Mouse (Mus musculus): ENCODE results near the gene Tmem120b. TPM values are rescaled to one million over a fixed set of nuclear protein-coding genes. Genes with fewer than 3 reads are reported as not detected.

The Tmem120b gene
- polyA plus RNA-seq, 1 experiment from 2014 or later, result 10.3 TPM

DNA sequence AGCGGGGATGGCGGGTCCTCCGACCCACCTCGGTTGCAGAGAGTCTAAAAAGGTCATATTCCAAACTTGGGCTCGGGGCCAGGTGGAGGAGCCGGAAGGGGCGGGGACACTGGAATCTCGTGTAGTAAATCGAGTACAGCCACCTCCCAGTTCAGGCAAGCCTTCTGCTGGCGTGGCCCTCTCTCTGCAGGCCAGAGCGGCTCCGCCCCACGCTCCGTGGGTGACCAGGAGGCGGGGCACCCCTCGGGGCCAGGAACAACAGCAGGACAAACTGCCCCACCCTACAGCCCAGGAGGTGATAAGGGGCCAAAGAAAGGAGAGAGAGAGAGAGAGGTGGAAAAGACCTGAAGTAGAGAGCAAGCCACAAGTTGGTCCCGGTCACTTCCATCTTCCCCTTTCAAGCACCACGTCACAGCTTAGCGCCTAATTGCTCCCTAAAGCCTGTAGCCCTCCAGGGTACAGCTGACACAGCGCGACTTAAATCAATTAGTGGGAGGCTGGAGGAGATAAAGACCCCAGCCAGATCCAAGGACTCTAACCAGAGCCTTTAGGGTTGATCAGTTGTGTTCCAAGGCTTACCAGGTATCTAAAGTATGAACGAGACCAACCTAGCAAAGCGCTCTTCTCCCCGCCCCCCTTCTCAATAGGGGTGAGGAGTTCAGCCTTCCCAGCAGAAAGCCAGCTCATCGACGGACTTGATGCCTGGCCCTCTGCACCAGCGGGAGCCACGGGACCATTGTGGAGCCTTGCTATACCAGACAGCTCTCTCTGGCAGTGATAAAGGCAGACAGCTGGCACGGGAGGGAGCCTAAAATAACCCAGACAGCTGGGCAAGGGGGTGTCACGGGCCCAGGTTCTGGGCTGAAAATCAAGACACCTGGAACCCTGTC lies 67.5 kb downstream of the Tmem120b start:
- peaks cover 76% of the 10 kb centered on the region for H3K4me1 ChIP-seq
- H3K4me3 ChIP-seq, result peak overlapping the region; percentile 99
- peak overlapping the region; percentile 100 for H3K27ac ChIP-seq (replicated peaks)
- no peaks in the 10 kb centered on the region for H3K9me3 ChIP-seq (replicated peaks)
- H3K27me3 ChIP-seq (ENCODE audit: low read depth, poor library complexity, severe bottlenecking), result peaks cover 15% of the 10 kb centered on the region
- peaks cover 53% of the 10 kb centered on the region for H3K36me3 ChIP-seq
- 4% methylated on average over 30 of the region's 30 CpGs for WGBS
- peak; percentile 53 for DNase-seq (ENCODE audit: low spot score)

DNA sequence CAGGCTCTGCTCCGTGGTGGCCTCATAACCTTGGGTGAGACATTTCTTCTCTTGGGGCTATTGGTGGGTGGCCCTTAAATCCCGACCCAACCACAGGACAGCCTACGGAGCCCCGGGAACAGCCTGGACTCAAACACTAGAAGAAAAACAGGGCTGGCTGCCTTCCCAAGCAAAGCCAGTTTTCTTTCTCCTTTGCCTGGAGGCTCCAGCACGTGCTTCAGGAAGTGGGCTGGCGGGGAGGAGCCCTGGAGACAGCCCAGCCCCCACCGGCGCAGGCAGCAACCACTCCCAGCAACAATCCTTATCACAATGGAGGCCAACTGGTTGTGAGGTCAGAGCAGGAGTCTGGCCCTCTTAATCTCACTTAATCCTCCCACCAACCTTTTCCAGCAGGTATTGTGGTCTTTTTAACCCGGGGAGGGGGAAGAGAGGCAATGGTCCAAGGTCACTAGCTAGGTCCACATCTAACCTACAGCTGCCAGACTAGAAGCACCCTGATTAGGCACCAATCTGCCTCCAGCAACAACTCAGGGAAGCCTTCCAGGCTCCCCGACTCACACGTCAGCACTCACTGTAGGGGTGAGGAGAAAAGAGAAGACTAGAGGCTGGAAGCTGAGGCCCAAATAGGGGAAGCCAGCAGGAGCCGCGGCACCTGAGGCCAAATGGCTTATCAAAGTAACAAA lies 68.3 kb downstream of the Tmem120b start:
- Histone ChIP-seq H3K4me1 (peaks cover 76% of the 10 kb centered on the region), H3K27ac (replicated peaks) (peak overlapping the region; percentile 100), H3K4me3 (peak overlapping the region; percentile 99), H3K27me3 (ENCODE audit: low read depth, poor library complexity, severe bottlenecking) (peaks cover 7% of the 10 kb centered on the region), H3K9me3 (replicated peaks) (no peaks in the 10 kb centered on the region), H3K36me3 (peaks cover 45% of the 10 kb centered on the region)
- peak; percentile 80 for DNase-seq (ENCODE audit: low spot score)
- WGBS, result under 1% methylated on average over 13 of the region's 13 CpGs

GRCm38 (mm10) chr5:123137044-123137909 lies 69.1 kb downstream of the Tmem120b start:
- DNase-seq (ENCODE audit: low spot score), result peak; percentile 81
- Histone ChIP-seq H3K27me3 (ENCODE audit: low read depth, poor library complexity, severe bottlenecking) (no peaks in the 10 kb centered on the region), H3K4me1 (peaks cover 75% of the 10 kb centered on the region), H3K4me3 (peak overlapping the region; percentile 99), H3K9me3 (replicated peaks) (no peaks in the 10 kb centered on the region), H3K27ac (replicated peaks) (peak overlapping the region; percentile 100), H3K36me3 (peaks cover 40% of the 10 kb centered on the region)
- WGBS, result 1% methylated on average over 20 of the region's 20 CpGs

GRCm38 (mm10) chr5:123137910-123138229 lies 69.7 kb downstream of the Tmem120b start:
- WGBS, result 0% methylated on average over 5 of the region's 6 CpGs
- Histone ChIP-seq H3K36me3 (peaks cover 40% of the 10 kb centered on the region), H3K4me3 (peak overlapping the region; percentile 99), H3K27ac (replicated peaks) (peak overlapping the region; percentile 100), H3K4me1 (peaks cover 70% of the 10 kb centered on the region), H3K27me3 (ENCODE audit: low read depth, poor library complexity, severe bottlenecking) (no peaks in the 10 kb centered on the region), H3K9me3 (replicated peaks) (no peaks in the 10 kb centered on the region)
- DNase-seq (ENCODE audit: low spot score), result no peak

- H3K9me3 ChIP-seq (replicated peaks), result no peaks in the 10 kb centered on the region
- peak overlapping the region; percentile 99 for H3K4me3 ChIP-seq
- H3K27me3 ChIP-seq (ENCODE audit: low read depth, poor library complexity, severe bottlenecking), result no peaks in the 10 kb centered on the region
- under 1% methylated on average over 38 of the region's 40 CpGs for WGBS
- DNase-seq (ENCODE audit: low spot score), result peak; percentile 94
- peaks cover 39% of the 10 kb centered on the region for H3K36me3 ChIP-seq
- H3K27ac ChIP-seq (replicated peaks), result peak overlapping the region; percentile 100
- H3K4me1 ChIP-seq, result peaks cover 70% of the 10 kb centered on the region
Measured at GRCm38 (mm10) chr5:123138230-123138911, 70.2 kb downstream of the Tmem120b start.

DNA sequence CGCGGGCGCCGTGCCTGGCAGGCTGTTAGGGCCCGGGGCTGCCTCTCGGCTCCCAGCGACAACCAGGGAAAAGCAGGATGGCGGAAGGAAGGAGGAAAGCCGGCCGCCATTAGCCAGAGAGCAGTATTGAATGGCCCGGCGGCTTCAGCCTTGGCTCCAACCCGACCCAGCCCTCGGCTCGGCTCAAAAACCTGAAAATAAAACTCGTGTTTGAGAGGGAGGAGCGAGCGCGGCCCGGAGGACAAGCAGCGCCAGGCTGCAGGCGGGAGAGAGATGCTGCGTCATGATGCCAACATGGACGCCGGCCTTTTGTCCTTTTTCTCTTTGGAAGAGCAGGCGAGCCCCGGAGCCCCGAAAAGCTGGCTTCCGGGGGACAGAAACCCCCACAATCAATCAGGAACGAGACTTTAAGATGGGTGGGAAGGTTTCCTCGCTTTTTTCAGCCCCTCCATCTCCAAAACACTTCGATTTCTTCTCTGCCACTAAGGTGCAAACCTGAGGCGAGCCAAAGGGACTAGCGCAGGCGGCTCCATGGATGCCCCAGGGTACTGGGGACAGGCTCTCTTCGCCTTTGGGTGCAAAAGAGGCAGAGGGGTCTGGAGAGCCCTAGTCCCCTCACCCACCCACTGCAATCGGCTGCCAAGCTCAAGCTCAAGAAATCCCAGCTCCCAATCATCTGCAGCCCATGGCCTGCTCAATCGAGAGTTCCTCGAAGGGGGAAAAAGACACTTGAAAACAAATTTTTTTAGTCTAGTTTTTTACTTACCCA lies 70.9 kb downstream of the Tmem120b start:
- DNase-seq (ENCODE audit: low spot score), result peak; percentile 83
- H3K27me3 ChIP-seq (ENCODE audit: low read depth, poor library complexity, severe bottlenecking), result no peaks in the 10 kb centered on the region
- under 1% methylated on average over 39 of the region's 39 CpGs for WGBS
- H3K27ac ChIP-seq (replicated peaks), result peak overlapping the region; percentile 100
- peaks cover 33% of the 10 kb centered on the region for H3K36me3 ChIP-seq
- H3K9me3 ChIP-seq (replicated peaks), result no peaks in the 10 kb centered on the region
- peak overlapping the region; percentile 99 for H3K4me3 ChIP-seq
- H3K4me1 ChIP-seq, result peaks cover 70% of the 10 kb centered on the region

- no peaks in the 10 kb centered on the region for H3K9me3 ChIP-seq (replicated peaks)
- peaks cover 70% of the 10 kb centered on the region for H3K4me1 ChIP-seq
- H3K4me3 ChIP-seq, result peak overlapping the region; percentile 99
- no peaks in the 10 kb centered on the region for H3K27me3 ChIP-seq (ENCODE audit: low read depth, poor library complexity, severe bottlenecking)
- peaks cover 32% of the 10 kb centered on the region for H3K36me3 ChIP-seq
- under 1% methylated on average over 28 of the region's 28 CpGs for WGBS
- DNase-seq (ENCODE audit: low spot score), result peak; percentile 47
- peak overlapping the region; percentile 100 for H3K27ac ChIP-seq (replicated peaks)
Measured at GRCm38 (mm10) chr5:123139722-123140627, 71.8 kb downstream of the Tmem120b start.

- Histone ChIP-seq H3K4me1 (peaks cover 70% of the 10 kb centered on the region), H3K36me3 (peaks cover 32% of the 10 kb centered on the region), H3K27ac (replicated peaks) (peak overlapping the region; percentile 100), H3K9me3 (replicated peaks) (no peaks in the 10 kb centered on the region), H3K4me3 (peak overlapping the region; percentile 99), H3K27me3 (ENCODE audit: low read depth, poor library complexity, severe bottlenecking) (no peaks in the 10 kb centered on the region)
- WGBS, result under 1% methylated on average over 31 of the region's 31 CpGs
- DNase-seq (ENCODE audit: low spot score), result peak; percentile 92
Measured at GRCm38 (mm10) chr5:123140694-123141554, 72.7 kb downstream of the Tmem120b start.

GRCm38 (mm10) chr5:123141555-123142160 lies 73.4 kb downstream of the Tmem120b start:
- peak overlapping the region; percentile 99 for H3K4me3 ChIP-seq
- H3K4me1 ChIP-seq, result peaks cover 70% of the 10 kb centered on the region
- H3K27me3 ChIP-seq (ENCODE audit: low read depth, poor library complexity, severe bottlenecking), result no peaks in the 10 kb centered on the region
- H3K27ac ChIP-seq (replicated peaks), result peak overlapping the region; percentile 100
- WGBS, result 1% methylated on average over 35 of the region's 38 CpGs
- DNase-seq (ENCODE audit: low spot score), result peak; percentile 72
- peaks cover 35% of the 10 kb centered on the region for H3K36me3 ChIP-seq
- H3K9me3 ChIP-seq (replicated peaks), result no peaks in the 10 kb centered on the region
